Mouse (Mus musculus): Measurements from ENCODE around the gene Ypel2. TPM values are rescaled to one million over a fixed set of nuclear protein-coding genes. Genes with fewer than 3 reads are reported as not detected.
"Not testable (repeated sequence)": the region's sequence is repeated elsewhere in the genome, so short reads cannot be mapped to it uniquely, and the experiment has no call there.

The Ypel2 gene
- total RNA-seq (2021) = 10 to 100 TPM; 27.5 to 29.0 TPM

DNA sequence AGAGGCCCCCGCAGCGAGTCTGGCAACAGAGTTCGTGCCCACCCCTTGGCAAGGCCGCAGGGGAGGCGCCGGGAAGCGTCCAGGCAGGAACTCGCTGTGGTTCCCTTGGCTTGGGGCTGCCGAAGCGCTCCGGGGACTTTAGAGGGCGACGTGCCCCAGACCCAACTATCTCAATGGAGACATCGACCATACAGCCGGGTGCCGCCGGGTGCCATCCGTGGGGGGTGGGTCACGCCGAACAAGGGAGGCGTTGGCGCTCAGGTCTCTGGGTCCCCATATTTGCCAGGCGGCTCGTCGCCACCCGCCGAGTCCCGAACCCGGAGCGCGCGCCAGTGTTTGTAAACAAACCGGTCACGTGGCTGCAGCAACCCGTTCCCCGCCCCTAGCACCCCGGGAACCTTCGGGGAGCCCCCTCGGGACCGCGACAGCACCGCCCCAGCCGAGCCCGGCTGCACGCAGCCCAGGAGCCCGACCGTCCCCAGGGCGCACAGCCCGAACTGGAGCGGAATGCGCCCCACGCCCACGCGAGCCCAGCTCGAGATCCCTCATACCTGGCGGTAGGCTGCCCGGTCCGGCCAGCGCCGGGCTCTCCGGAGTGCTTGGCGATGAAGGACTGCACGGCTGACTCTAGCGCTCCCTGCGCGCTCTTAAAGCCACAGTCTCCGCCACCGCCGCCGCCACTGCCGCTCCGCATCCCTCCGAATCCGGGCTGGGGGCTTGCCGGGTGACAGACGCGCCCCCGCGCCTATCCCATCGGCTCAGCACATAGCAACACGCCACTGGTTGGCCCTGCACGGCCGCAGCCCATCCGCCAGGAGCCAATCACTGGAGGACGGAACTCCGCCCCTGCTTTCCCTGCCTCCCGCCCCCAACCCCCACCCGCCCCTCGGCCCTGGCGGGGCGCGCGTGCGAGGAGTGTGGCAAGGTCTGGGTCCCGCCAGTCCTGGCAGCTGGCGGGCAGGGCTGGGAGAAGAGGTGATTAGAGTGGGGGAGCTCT, at the start of gene Ypel2:
Gene Ypel2 (minus strand): TSS at position 667 of the 997 bp plus-strand sequence.
- peak; percentile 98 for DNase-seq

GRCm38 (mm10) chr11:87043052-87043451, 49.5 kb upstream of the Ypel2 start:
- no peak for DNase-seq

GRCm38 (mm10) chr11:87039307-87039963, 45.9 kb upstream of the Ypel2 start:
- DNase-seq = no peak

GRCm38 (mm10) chr11:87036180-87036579, 42.7 kb upstream of the Ypel2 start:
- no peak for DNase-seq

- DNase-seq = no peak
Measured at GRCm38 (mm10) chr11:87028212-87028611, 34.7 kb upstream of the Ypel2 start.

- DNase-seq = no peak
Measured at GRCm38 (mm10) chr11:87026096-87026875, 32.8 kb upstream of the Ypel2 start.

DNA sequence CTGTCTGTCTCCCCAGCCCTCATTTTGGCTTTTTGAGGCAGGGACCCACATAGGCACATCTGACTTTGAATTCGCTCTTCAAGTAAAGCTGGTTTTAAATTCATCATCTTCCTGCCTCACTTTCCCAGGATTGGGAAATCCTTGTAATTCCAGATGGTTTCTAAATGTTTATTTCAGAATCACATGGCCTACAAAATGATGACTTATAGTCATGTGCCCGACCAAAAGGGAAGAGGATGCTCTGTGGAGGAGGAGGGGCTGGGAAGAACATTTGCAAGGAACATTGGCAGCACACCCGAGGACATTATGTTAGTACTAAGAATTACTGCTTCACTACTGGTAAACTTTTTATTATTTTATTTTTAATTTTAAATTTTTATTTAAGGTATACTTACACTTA, 31.8 kb upstream of the Ypel2 start:
- DNase-seq = no peak

- DNase-seq = not testable (repeated sequence)
Measured at GRCm38 (mm10) chr11:87023240-87023639, 29.7 kb upstream of the Ypel2 start.

DNA sequence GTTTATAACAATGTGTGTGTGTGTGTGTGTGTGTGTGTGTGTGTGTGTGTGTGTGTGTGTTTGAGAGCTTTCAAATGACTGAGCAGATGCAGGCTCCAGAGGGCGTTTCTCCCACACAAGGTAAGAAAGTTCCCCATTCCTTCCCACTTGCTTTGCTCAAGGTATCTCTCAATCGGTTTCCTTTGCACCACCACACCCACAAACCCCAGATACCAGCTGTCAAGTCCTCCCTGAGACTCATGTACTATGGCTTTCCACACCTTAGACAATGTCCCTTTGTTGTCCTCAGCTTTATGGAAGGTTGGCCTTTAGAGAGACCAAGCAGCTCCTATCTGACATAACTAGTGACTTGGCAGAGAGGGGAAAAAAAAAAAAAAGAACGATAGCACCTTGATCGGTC, 29.3 kb upstream of the Ypel2 start:
- DNase-seq = no peak

GRCm38 (mm10) chr11:87021551-87021950, 28.0 kb upstream of the Ypel2 start:
- DNase-seq = no peak

GRCm38 (mm10) chr11:87020449-87020848, 26.9 kb upstream of the Ypel2 start:
- DNase-seq = no peak

GRCm38 (mm10) chr11:87019431-87019830, 25.9 kb upstream of the Ypel2 start:
- no peak for DNase-seq

DNA sequence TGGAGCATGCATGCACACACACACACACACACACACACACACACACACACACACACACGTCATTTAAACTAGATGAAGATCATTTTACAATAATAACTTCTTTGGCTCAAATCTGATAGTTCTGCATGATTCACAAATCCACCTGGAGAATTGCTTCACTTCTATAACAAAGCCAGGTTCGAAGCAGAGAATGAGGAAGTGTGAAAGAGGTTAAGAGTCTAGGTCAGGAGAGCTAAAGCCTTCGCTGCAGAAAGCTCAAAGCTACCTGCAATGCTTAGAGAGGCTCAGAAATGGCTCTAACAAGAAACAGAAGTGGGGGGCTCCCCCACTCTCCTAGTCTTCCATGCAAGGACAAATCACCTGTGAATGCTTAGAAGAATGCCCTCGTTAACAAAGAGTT, 24.6 kb upstream of the Ypel2 start:
- no peak for DNase-seq

- DNase-seq = no peak
Measured at GRCm38 (mm10) chr11:87015691-87016090, 22.2 kb upstream of the Ypel2 start.

DNA sequence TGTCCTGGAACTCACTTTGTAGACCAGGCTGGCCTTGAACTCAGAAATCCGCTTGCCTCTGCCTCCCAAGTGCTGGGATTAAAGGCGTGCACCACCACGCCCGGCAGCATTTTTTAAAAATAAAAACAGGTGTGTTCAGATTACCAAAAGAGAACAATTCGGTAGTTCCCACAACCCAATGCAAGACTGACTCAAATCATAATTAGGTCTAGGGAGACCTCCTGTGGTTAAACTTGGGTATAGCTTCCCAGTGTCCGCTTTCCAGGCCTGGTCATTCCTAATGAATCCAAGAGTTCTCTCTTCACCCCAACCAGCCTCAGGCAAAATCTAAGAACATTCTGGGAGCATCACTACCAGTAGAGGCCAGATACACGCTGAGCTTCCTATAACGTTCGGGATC, 17.0 kb upstream of the Ypel2 start:
- DNase-seq = peak in 1 of 2 experiments; percentile 51

DNA sequence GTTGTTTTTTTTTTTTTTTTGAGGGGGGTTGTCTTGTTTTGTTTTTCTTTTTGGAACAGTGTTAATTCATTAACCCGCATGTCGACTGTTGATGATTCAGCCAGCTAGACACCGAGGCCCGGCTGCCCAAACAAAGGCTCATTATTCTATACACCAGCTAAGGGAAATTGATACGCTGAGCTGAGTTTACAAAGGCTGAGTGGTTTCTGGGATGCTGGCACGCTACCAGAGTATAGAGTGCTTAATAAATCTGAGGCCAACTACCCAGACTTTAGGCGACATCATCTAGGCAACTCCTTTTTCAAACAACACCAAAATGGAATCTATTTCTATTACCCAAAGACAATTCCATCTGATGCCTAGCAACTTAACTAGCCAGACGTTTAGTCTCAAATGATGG, 13.9 kb upstream of the Ypel2 start:
- DNase-seq = no peak

GRCm38 (mm10) chr11:87004960-87005755, 11.7 kb upstream of the Ypel2 start:
- DNase-seq = no peak

DNA sequence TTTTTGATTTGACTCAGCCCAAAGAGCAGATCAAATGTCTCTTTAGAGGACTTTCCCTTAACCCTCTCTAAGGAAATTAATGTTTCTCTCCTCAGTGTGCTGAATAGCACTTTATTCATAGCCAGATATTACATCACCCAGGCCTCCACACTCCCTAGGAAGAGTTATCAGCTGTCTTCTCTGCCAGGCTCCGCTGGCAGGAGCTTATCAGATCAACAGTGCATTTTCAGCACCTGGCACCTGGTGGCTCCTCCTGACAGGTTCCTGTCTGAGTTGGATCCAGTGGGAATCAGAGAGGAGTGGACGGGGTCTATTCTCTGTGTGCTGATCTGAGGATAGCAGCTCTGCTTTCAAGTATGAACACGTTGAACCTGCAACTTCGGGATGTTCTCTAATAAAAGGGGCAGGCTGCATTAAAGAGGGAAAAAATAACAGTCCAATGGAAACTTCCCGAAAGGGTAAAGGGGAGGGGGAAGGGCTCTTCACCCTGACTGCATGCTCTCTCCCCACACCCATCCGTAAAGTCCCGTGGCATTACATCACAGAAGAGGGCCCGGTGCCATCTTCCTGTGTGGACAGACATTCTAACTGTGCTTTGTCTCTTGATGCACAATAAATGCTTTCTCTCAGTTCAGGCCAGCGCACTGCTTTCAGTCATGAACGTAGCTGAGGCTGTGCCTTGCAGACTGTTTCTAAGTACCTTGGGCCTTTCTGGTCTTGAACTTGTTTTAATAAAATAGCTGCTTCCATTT, 8.7 kb upstream of the Ypel2 start:
- DNase-seq = peak in 1 of 2 experiments; percentile 27

- no peak for DNase-seq
Measured at GRCm38 (mm10) chr11:87001217-87001616, 7.7 kb upstream of the Ypel2 start.

GRCm38 (mm10) chr11:86996266-86996665, 2.8 kb upstream of the Ypel2 start:
- no peak for DNase-seq

DNA sequence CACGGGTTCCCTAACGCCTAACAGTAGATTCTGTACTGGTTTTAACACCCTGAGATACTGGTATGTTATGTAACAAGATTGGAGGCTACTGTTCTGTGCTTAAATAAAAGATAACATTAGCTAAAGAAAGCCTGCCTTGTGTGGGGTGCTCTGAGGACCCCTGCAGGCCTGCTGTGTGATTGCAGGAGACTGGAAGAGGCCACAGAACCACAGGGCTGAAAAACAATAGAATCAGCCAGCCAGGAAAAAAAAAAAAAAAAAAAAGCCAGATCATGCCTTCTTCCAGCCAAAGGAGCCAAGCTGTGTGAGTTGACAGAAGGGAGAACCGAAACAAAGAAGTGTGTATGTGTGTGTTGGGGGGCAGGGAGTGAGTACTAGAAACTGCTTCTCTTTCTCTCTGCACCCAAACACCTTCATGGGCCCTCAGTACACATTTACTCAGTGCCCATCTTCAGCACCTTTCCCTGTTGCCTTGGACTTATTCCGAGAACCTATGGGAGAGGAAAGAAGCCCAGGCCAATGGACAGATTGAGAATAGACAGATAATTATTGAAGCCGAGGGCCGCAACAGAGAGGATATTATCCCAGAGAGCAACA, 2.2 kb upstream of the Ypel2 start:
- DNase-seq = peak; percentile 58 to 63
